Mouse (Mus musculus): ENCODE measurements around the gene Ephb3.

- TF ChIP-seq CTCF (IDR thresholded peaks at IDR 0.05; ENCODE audit: low read depth) (no peak), EP300 (IDR thresholded peaks at IDR 0.05; ENCODE audit: low read depth) (no peak)
Observed at GRCm38 (mm10) chr16:21208001-21208565, 3.5 kb downstream of the Ephb3 start.

Measured in heart, postnatal 0 days (tissue).